Mouse (Mus musculus): ENCODE data around the gene Myh7b. TPM values are rescaled to one million over a fixed set of nuclear protein-coding genes. Genes with fewer than 3 reads are reported as not detected.

The Myh7b gene
- polyA plus RNA-seq, 1 experiment: 12.3 TPM

DNA sequence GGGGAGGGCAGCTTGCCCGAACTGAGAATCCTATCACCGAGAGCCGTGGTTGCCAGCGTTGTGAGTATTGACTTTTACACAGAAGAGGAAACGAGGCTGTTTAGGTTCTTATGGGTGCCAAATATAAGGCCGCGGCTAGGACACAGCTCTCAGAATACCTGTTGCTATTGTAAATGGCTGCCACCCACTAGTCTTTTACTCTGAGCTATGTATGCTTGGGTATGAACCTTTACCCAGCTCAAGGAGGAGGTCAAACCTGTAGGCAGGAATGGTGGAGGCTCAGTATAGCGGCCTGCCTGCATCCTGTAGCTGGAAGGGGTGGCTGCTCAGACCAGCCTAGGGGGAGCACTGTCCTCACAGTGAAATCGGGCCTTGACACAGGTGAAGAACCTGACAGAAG, 17.1 kb downstream of the Myh7b start:
- H3K4me1 ChIP-seq (ENCODE audit: control insufficient read depth): peaks cover 53% of the 10 kb centered on the region
- no peak for TF ChIP-seq GATA1 (IDR thresholded peaks at IDR 0.05; ENCODE audit: low read length)
- TF ChIP-seq TAL1 (IDR thresholded peaks at IDR 0.05; ENCODE audit: low read length): no peak
- peaks cover 60% of the 10 kb centered on the region for H3K27me3 ChIP-seq (ENCODE audit: control insufficient read depth)
- peaks cover 56% of the 10 kb centered on the region for H3K36me3 ChIP-seq (ENCODE audit: control insufficient read depth)
- H3K4me3 ChIP-seq (replicated peaks): no peak overlapping the region
- H3K9me3 ChIP-seq (ENCODE audit: control insufficient read depth, low read length): peaks cover 2% of the 10 kb centered on the region; the same call in 1 of the 2 replicates

- TF ChIP-seq TAL1 (IDR thresholded peaks at IDR 0.05; ENCODE audit: low read length) (no peak), GATA1 (IDR thresholded peaks at IDR 0.05; ENCODE audit: low read length) (no peak)
- Histone ChIP-seq H3K27me3 (ENCODE audit: control insufficient read depth) (peaks cover 60% of the 10 kb centered on the region), H3K4me1 (ENCODE audit: control insufficient read depth) (peaks cover 49% of the 10 kb centered on the region), H3K9me3 (ENCODE audit: control insufficient read depth, low read length) (peaks cover 2% of the 10 kb centered on the region; the same call in 1 of the 2 replicates), H3K36me3 (ENCODE audit: control insufficient read depth) (peaks cover 56% of the 10 kb centered on the region), H3K4me3 (replicated peaks) (no peak overlapping the region)
Observed at GRCm38 (mm10) chr2:155628519-155628918, 17.5 kb downstream of the Myh7b start.

DNA sequence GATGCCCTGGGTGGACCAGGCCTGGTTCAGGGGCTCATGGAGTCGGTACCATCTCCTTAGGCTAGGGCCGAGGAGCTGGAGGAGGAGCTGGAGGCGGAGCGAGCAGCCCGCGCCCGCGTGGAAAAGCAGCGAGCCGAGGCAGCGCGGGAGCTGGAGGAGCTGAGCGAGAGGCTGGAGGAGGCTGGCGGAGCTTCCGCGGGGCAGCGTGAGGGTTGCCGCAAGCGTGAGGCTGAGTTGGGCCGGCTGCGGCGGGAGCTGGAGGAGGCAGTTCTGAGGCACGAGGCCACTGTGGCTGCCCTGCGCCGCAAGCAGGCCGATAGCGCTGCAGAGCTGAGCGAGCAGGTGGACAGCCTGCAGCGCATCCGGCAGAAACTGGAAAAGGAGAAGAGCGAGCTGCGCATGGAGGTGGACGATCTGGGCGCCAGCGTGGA, 18.2 kb downstream of the Myh7b start:
- H3K9me3 ChIP-seq (ENCODE audit: control insufficient read depth, low read length): peaks cover 2% of the 10 kb centered on the region; the same call in 1 of the 2 replicates
- H3K27me3 ChIP-seq (ENCODE audit: control insufficient read depth): peaks cover 60% of the 10 kb centered on the region
- peak overlapping the region; percentile 55 for H3K4me3 ChIP-seq (replicated peaks)
- peaks cover 42% of the 10 kb centered on the region for H3K4me1 ChIP-seq (ENCODE audit: control insufficient read depth)
- TF ChIP-seq TAL1 (IDR thresholded peaks at IDR 0.05; ENCODE audit: low read length) (no peak), GATA1 (IDR thresholded peaks at IDR 0.05; ENCODE audit: low read length) (no peak)
- H3K36me3 ChIP-seq (ENCODE audit: control insufficient read depth): peaks cover 59% of the 10 kb centered on the region

GRCm38 (mm10) chr2:155630153-155630552, 19.1 kb downstream of the Myh7b start:
- peaks cover 2% of the 10 kb centered on the region; the same call in 1 of the 2 replicates for H3K9me3 ChIP-seq (ENCODE audit: control insufficient read depth, low read length)
- H3K27me3 ChIP-seq (ENCODE audit: control insufficient read depth): peaks cover 60% of the 10 kb centered on the region
- TF ChIP-seq GATA1 (IDR thresholded peaks at IDR 0.05; ENCODE audit: low read length) (no peak), TAL1 (IDR thresholded peaks at IDR 0.05; ENCODE audit: low read length) (no peak)
- H3K4me3 ChIP-seq (replicated peaks): no peak overlapping the region
- H3K4me1 ChIP-seq (ENCODE audit: control insufficient read depth): peaks cover 36% of the 10 kb centered on the region
- H3K36me3 ChIP-seq (ENCODE audit: control insufficient read depth): peaks cover 68% of the 10 kb centered on the region

- Histone ChIP-seq H3K27me3 (ENCODE audit: control insufficient read depth) (peaks cover 56% of the 10 kb centered on the region), H3K36me3 (ENCODE audit: control insufficient read depth) (peaks cover 74% of the 10 kb centered on the region), H3K4me1 (ENCODE audit: control insufficient read depth) (peaks cover 32% of the 10 kb centered on the region), H3K4me3 (replicated peaks) (no peak overlapping the region), H3K9me3 (ENCODE audit: control insufficient read depth, low read length) (peaks cover 2% of the 10 kb centered on the region; the same call in 1 of the 2 replicates)
- TF ChIP-seq TAL1 (IDR thresholded peaks at IDR 0.05; ENCODE audit: low read length): no peak
- TF ChIP-seq GATA1 (IDR thresholded peaks at IDR 0.05; ENCODE audit: low read length): no peak
Observed at GRCm38 (mm10) chr2:155630590-155631416, 19.8 kb downstream of the Myh7b start.

DNA sequence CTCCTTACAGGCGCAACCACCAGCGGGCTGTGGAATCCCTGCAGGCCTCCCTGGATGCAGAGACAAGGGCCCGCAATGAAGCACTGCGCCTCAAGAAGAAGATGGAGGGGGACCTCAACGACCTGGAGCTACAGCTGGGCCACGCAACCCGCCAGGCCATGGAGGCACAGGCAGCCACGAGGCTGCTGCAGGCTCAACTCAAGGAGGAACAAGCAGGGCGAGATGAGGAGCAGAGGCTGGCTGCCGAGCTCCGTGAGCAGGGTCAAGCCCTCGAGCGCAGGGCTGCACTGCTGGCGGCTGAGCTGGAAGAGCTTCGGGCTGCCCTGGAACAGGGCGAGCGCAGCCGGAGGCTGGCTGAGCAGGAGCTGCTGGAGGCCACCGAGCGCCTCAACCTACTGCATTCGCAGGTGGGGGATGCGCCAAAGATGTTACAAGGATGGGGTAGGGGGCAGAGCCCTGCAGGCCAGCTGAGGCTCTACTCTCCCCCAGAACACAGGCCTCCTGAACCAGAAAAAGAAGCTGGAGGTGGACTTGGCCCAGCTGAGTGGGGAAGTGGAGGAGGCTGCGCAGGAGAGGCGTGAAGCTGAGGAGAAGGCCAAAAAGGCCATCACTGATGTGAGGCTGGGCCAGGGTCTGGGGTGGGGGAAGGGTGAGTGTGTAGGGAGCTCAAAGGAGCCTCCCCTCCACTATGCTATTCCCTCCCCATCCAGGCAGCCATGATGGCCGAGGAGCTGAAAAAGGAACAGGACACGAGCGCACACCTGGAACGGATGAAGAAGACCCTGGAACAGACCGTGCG, 21.3 kb downstream of the Myh7b start:
- Histone ChIP-seq H3K27me3 (ENCODE audit: control insufficient read depth) (peaks cover 47% of the 10 kb centered on the region), H3K36me3 (ENCODE audit: control insufficient read depth) (peaks cover 85% of the 10 kb centered on the region), H3K9me3 (ENCODE audit: control insufficient read depth, low read length) (peaks cover 2% of the 10 kb centered on the region; the same call in 1 of the 2 replicates), H3K4me3 (replicated peaks) (no peak overlapping the region), H3K4me1 (ENCODE audit: control insufficient read depth) (peaks cover 24% of the 10 kb centered on the region)
- no peak for TF ChIP-seq GATA1 (IDR thresholded peaks at IDR 0.05; ENCODE audit: low read length)
- TF ChIP-seq TAL1 (IDR thresholded peaks at IDR 0.05; ENCODE audit: low read length): no peak

DNA sequence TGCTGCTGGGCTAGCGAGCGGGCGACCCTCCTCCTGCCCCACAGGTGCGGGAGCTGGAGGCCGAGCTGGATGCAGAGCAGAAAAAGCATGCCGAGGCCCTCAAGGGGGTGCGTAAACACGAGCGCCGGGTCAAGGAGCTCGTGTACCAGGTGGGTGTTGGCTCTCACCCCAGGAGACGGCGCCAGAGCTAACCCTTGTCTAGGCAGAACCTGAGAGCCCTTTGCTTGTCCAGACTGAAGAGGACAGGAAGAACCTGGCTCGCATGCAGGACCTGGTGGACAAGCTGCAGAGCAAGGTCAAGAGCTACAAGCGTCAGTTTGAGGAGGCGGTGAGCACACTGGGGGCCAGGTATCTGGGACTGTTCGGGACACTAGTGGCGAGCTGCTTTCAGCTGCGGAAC, 22.1 kb downstream of the Myh7b start:
- peaks cover 87% of the 10 kb centered on the region for H3K36me3 ChIP-seq (ENCODE audit: control insufficient read depth)
- H3K27me3 ChIP-seq (ENCODE audit: control insufficient read depth): peaks cover 39% of the 10 kb centered on the region

DNA sequence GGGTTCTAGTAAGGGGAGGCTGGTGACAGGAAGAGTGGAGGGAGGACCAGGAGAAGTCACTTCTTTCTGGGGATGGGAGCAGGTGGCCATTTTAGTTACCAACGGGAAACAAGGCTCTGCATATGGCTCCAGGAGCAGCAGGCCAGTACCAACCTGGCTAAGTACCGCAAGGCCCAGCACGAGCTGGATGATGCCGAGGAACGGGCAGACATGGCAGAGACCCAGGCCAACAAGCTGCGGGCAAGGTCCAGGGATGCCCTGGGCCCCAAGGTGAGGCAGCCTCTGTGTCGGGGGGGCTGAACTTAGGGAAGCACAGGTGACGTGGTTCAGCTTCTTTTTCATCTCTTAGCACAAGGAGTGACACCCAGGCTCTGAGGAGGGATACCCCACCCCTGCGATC, 22.7 kb downstream of the Myh7b start:
- Histone ChIP-seq H3K27me3 (ENCODE audit: control insufficient read depth) (peaks cover 33% of the 10 kb centered on the region), H3K4me1 (ENCODE audit: control insufficient read depth) (peaks cover 17% of the 10 kb centered on the region), H3K9me3 (ENCODE audit: control insufficient read depth, low read length) (peaks cover 2% of the 10 kb centered on the region; the same call in 1 of the 2 replicates), H3K36me3 (ENCODE audit: control insufficient read depth) (peaks cover 85% of the 10 kb centered on the region), H3K4me3 (replicated peaks) (no peak overlapping the region)
- no peak for TF ChIP-seq TAL1 (IDR thresholded peaks at IDR 0.05; ENCODE audit: low read length)
- no peak for TF ChIP-seq GATA1 (IDR thresholded peaks at IDR 0.05; ENCODE audit: low read length)

More for the DNA sequence above, 22.1 kb downstream of the Myh7b start:
- peaks cover 2% of the 10 kb centered on the region; the same call in 1 of the 2 replicates for H3K9me3 ChIP-seq (ENCODE audit: control insufficient read depth, low read length)
- H3K4me3 ChIP-seq (replicated peaks): no peak overlapping the region
- peaks cover 22% of the 10 kb centered on the region for H3K4me1 ChIP-seq (ENCODE audit: control insufficient read depth)
- TF ChIP-seq GATA1 (IDR thresholded peaks at IDR 0.05; ENCODE audit: low read length) (no peak), TAL1 (IDR thresholded peaks at IDR 0.05; ENCODE audit: low read length) (no peak)

GRCm38 (mm10) chr2:155634562-155634961, 23.6 kb downstream of the Myh7b start:
- peaks cover 92% of the 10 kb centered on the region for H3K36me3 ChIP-seq (ENCODE audit: control insufficient read depth)
- TF ChIP-seq GATA1 (IDR thresholded peaks at IDR 0.05; ENCODE audit: low read length) (no peak), TAL1 (IDR thresholded peaks at IDR 0.05; ENCODE audit: low read length) (no peak)

More at GRCm38 (mm10) chr2:155634562-155634961, 23.6 kb downstream of the Myh7b start:
- Histone ChIP-seq H3K4me1 (ENCODE audit: control insufficient read depth) (peaks cover 9% of the 10 kb centered on the region), H3K9me3 (ENCODE audit: control insufficient read depth, low read length) (peaks cover 2% of the 10 kb centered on the region; the same call in 1 of the 2 replicates), H3K4me3 (replicated peaks) (no peak overlapping the region), H3K27me3 (ENCODE audit: control insufficient read depth) (peaks cover 25% of the 10 kb centered on the region)

Data from erythroblast, embryonic 14.5 days (primary cell).